Mouse (Mus musculus) bone marrow, adult 2 months (tissue): ENCODE measurements around the gene Sertad1.

ENCODE experiments used
- CTCF ChIP-seq: fragments of 200-500 bp; IDR thresholded peaks from 2 replicates; pipeline ENCODE4 v1.5.1; 2011; ENCODE audit warnings: low read length, control low read depth; ENCODE audit not compliant: control insufficient read depth, insufficient read depth
- POLR2A ChIP-seq: fragments of 200-500 bp; IDR thresholded peaks from 2 replicates; pipeline ENCODE4 v1.6.1; 2011; ENCODE audit warnings: low read depth, mild to moderate bottlenecking, control low read depth, low read length, borderline replicate concordance; ENCODE audit not compliant: control insufficient read depth

GRCm38 (mm10) chr7:27508648-27509005 is 21.9 kb downstream of the Sertad1 start:
- peak; percentile 81 for TF ChIP-seq CTCF
- TF ChIP-seq POLR2A, result no peak
